Mouse (Mus musculus) liver, adult 2 months (tissue): ENCODE data around the gene Zbtb9. TPM values are rescaled to one million over a fixed set of nuclear protein-coding genes. Genes with fewer than 3 reads are reported as not detected.

Experiments
- DNase-seq: peaks from one replicate; pipeline ENCODE4 v3.0.0-alpha.2; 2011; ENCODE audit warnings: low read depth, low spot score; ENCODE audit errors: extremely low read depth
- H3K27ac ChIP-seq: fragments of 200-500 bp; replicated peaks from 2 replicates; pipeline ENCODE4 v1.5.1; 2012; ENCODE audit warnings: low read depth, mild to moderate bottlenecking, control low read depth, inconsistent platforms, low read length; ENCODE audit not compliant: insufficient read depth
- H3K27me3 ChIP-seq: fragments of 200-500 bp; 2 replicates; pipeline ENCODE4 v1.6.1; 2012; ENCODE audit warnings: mild to moderate bottlenecking, moderate library complexity, low read length, inconsistent platforms; ENCODE audit not compliant: control insufficient read depth, insufficient read depth
- H3K36me3 ChIP-seq: fragments of 200-500 bp; 2 replicates; pipeline ENCODE4 v1.6.1; 2012; ENCODE audit warnings: low read length, inconsistent platforms; ENCODE audit not compliant: control insufficient read depth, insufficient read depth
- H3K4me1 ChIP-seq: fragments of 200-500 bp; 2 replicates; pipeline ENCODE4 v1.6.1; 2011; ENCODE audit warnings: low read length; ENCODE audit not compliant: control insufficient read depth, insufficient read depth
- H3K4me3 ChIP-seq: fragments of 200-500 bp; 2 replicates; pipeline ENCODE4 v1.5.1; 2011; ENCODE audit warnings: low read depth, mild to moderate bottlenecking, control low read depth, low read length, moderate library complexity; ENCODE audit not compliant: insufficient read depth
- H3K79me2 ChIP-seq: fragments of 200-500 bp; 2 replicates; pipeline ENCODE4 v1.6.1; 2012; ENCODE audit warnings: inconsistent platforms, mild to moderate bottlenecking, low read length, moderate library complexity; ENCODE audit not compliant: control insufficient read depth, insufficient read depth
- H3K9ac ChIP-seq: fragments of 200-500 bp; 2 replicates; pipeline ENCODE4 v1.6.1; 2012; ENCODE audit warnings: low read depth, mild to moderate bottlenecking, control low read depth, inconsistent platforms, low read length
- CTCF ChIP-seq: fragments of 200-500 bp; IDR thresholded peaks from 2 replicates; pipeline ENCODE4 v1.5.1; 2011; ENCODE audit warnings: low read depth, low read length, control low read depth
- POLR2A ChIP-seq: fragments of 200-500 bp; IDR thresholded peaks from 2 replicates; pipeline ENCODE4 v1.6.1; 2011; ENCODE audit warnings: low read length, control low read depth; ENCODE audit not compliant: insufficient read depth; ENCODE audit errors: extremely low read depth
- WGBS: fragments of 180-500 bp; shearing (Covaris S2); methylation state at CpG from one replicate; pipeline ENCODE4 v1.1.7; 2018; 5-methylcytosine and 5-hydroxymethylcytosine counted together
- polyA plus RNA-seq: library from polyadenylated mRNA; depleted of rRNA; stranded (reverse); fragments of >200 nt; gene quantifications from 2 replicates; pipeline ENCODE4 v1.2.3, GENCODE M21; 2012
- total RNA-seq: library from RNA; depleted of rRNA; stranded (reverse); fragments of >200 nt; gene quantifications from 2 replicates; pipeline ENCODE4 v1.2.3, GENCODE M21; 2014

Zbtb9 gene
- total and polyA plus RNA-seq, 2 experiments: 3.3 to 3.6 TPM

GRCm38 (mm10) chr17:27029431-27029830, 56.5 kb downstream of the Zbtb9 start:
- DNase-seq: no peak
- 90% methylated on average over 14 of the region's 14 CpGs for WGBS
- no peaks in the 10 kb centered on the region for H3K27me3 ChIP-seq
- H3K4me3 ChIP-seq: no peak overlapping the region
- 0 out of 2 replicates have a peak, but pooled peaks cover 2% of the 10 kb centered on the region for H3K36me3 ChIP-seq
- peaks cover 2% of the 10 kb centered on the region; the same call in 1 of the 2 replicates for H3K4me1 ChIP-seq
- H3K9ac ChIP-seq: no peak overlapping the region
- TF ChIP-seq CTCF (no peak), POLR2A (no peak)
- H3K27ac ChIP-seq: no peak overlapping the region
- 0 out of 2 replicates have a peak, but pooled peaks cover 2% of the 10 kb centered on the region for H3K79me2 ChIP-seq

GRCm38 (mm10) chr17:27030896-27031295, 57.9 kb downstream of the Zbtb9 start:
- WGBS: 97% methylated on average over 4 of the region's 4 CpGs
- peaks cover 2% of the 10 kb centered on the region; the same call in 1 of the 2 replicates for H3K4me1 ChIP-seq

GRCm38 (mm10) chr17:27032328-27032727, 59.4 kb downstream of the Zbtb9 start:
- Histone ChIP-seq H3K27me3 (no peaks in the 10 kb centered on the region), H3K27ac (no peak overlapping the region), H3K79me2 (no peaks in the 10 kb centered on the region), H3K4me1 (peaks cover 2% of the 10 kb centered on the region; the same call in 1 of the 2 replicates), H3K9ac (no peak overlapping the region), H3K4me3 (no peak overlapping the region), H3K36me3 (no peaks in the 10 kb centered on the region)
- 42% methylated on average over 7 of the region's 7 CpGs for WGBS
- TF ChIP-seq CTCF (no peak), POLR2A (no peak)
- no peak for DNase-seq

More at GRCm38 (mm10) chr17:27030896-27031295, 57.9 kb downstream of the Zbtb9 start:
- DNase-seq: no peak
- H3K27me3 ChIP-seq: no peaks in the 10 kb centered on the region
- 0 out of 2 replicates have a peak, but pooled peaks cover 2% of the 10 kb centered on the region for H3K79me2 ChIP-seq
- H3K9ac ChIP-seq: no peak overlapping the region
- no peak for TF ChIP-seq POLR2A
- no peak for TF ChIP-seq CTCF
- H3K4me3 ChIP-seq: no peak overlapping the region
- no peak overlapping the region for H3K27ac ChIP-seq
- no peaks in the 10 kb centered on the region for H3K36me3 ChIP-seq

GRCm38 (mm10) chr17:27032869-27033268, 59.9 kb downstream of the Zbtb9 start:
- H3K4me3 ChIP-seq: no peak overlapping the region
- peak; percentile 50 for DNase-seq
- no peak for TF ChIP-seq POLR2A
- peak; percentile 91 for TF ChIP-seq CTCF
- 2% methylated on average over 14 of the region's 14 CpGs for WGBS
- no peak overlapping the region for H3K9ac ChIP-seq
- no peaks in the 10 kb centered on the region for H3K27me3 ChIP-seq
- peaks cover 2% of the 10 kb centered on the region; the same call in 1 of the 2 replicates for H3K4me1 ChIP-seq
- no peaks in the 10 kb centered on the region for H3K36me3 ChIP-seq
- no peak overlapping the region for H3K27ac ChIP-seq
- no peaks in the 10 kb centered on the region for H3K79me2 ChIP-seq

GRCm38 (mm10) chr17:27036465-27036864, 63.5 kb downstream of the Zbtb9 start:
- H3K27ac ChIP-seq: no peak overlapping the region
- H3K36me3 ChIP-seq: no peaks in the 10 kb centered on the region
- no peak for DNase-seq
- TF ChIP-seq CTCF (no peak), POLR2A (no peak)
- no peaks in the 10 kb centered on the region for H3K27me3 ChIP-seq
- H3K9ac ChIP-seq: no peak overlapping the region
- 77% methylated on average over 7 of the region's 7 CpGs for WGBS
- H3K4me3 ChIP-seq: no peak overlapping the region
- H3K4me1 ChIP-seq: peaks cover 2% of the 10 kb centered on the region; the same call in 1 of the 2 replicates
- H3K79me2 ChIP-seq: no peaks in the 10 kb centered on the region

GRCm38 (mm10) chr17:27038335-27039050, 65.5 kb downstream of the Zbtb9 start:
- no peaks in the 10 kb centered on the region for H3K27me3 ChIP-seq
- H3K4me3 ChIP-seq: peak overlapping the region; percentile 35
- no peak overlapping the region for H3K27ac ChIP-seq
- H3K9ac ChIP-seq: no peak overlapping the region
- WGBS: 65% methylated on average over 18 of the region's 18 CpGs
- H3K36me3 ChIP-seq: no peaks in the 10 kb centered on the region
- TF ChIP-seq POLR2A (no peak), CTCF (no peak)
- no peaks in the 10 kb centered on the region for H3K4me1 ChIP-seq
- DNase-seq: no peak
- H3K79me2 ChIP-seq: no peaks in the 10 kb centered on the region
